8 mouse cellular contexts compared by ENCODE assay signal in genomic region chr15:100616221-100616620, GRCm38 (mm10). TPM values are rescaled to one million over a fixed set of nuclear protein-coding genes. Genes with fewer than 3 reads are reported as not detected.
DNase-seq lines count a peak whose midpoint lies in the region; ATAC-seq and TF ChIP-seq lines count a peak whose summit lies in the region.

No protein-coding gene starts in this region.

- H3K4me3 ChIP-seq in layer of hippocampus, adult 2 months, result peak overlapping the region; percentile 92
- peak overlapping the region; percentile 90 for H3K4me3 ChIP-seq in embryonic facial prominence, embryonic 12.5 days
- peak overlapping the region; percentile 88 for H3K4me3 ChIP-seq in hindbrain, postnatal 0 days (ENCODE audit: low read length)
- peak overlapping the region; percentile 97 for H3K4me3 ChIP-seq in neural tube, embryonic 12.5 days

- H3K4me1 ChIP-seq in embryonic facial prominence, embryonic 12.5 days, result peaks cover 13% of the 10 kb centered on the region; the same call in 1 of the 2 replicates
- peaks cover 7% of the 10 kb centered on the region for H3K4me1 ChIP-seq in hindbrain, postnatal 0 days (ENCODE audit: insufficient read depth, low read length)
- peaks cover 12% of the 10 kb centered on the region for H3K4me1 ChIP-seq in neural tube, embryonic 12.5 days

- H3K27ac ChIP-seq in layer of hippocampus, adult 2 months, result peak overlapping the region; percentile 99
- H3K27ac ChIP-seq in embryonic facial prominence, embryonic 12.5 days, result peak overlapping the region; percentile 94
- peak overlapping the region; percentile 99 for H3K27ac ChIP-seq in hindbrain, postnatal 0 days
- no peak overlapping the region; the same call in 1 of the 2 replicates for H3K27ac ChIP-seq in neural tube, embryonic 12.5 days

- H3K9me3 ChIP-seq in embryonic facial prominence, embryonic 12.5 days, result no peaks in the 10 kb centered on the region
- H3K9me3 ChIP-seq in hindbrain, postnatal 0 days (ENCODE audit: low read length), result no peaks in the 10 kb centered on the region
- no peaks in the 10 kb centered on the region for H3K9me3 ChIP-seq in neural tube, embryonic 12.5 days

- H3K27me3 ChIP-seq in embryonic facial prominence, embryonic 12.5 days, result no peaks in the 10 kb centered on the region
- H3K27me3 ChIP-seq in hindbrain, postnatal 0 days (ENCODE audit: insufficient read depth, low read length), result no peaks in the 10 kb centered on the region
- H3K27me3 ChIP-seq in neural tube, embryonic 12.5 days (replicated peaks), result no peaks in the 10 kb centered on the region

- H3K36me3 ChIP-seq in embryonic facial prominence, embryonic 12.5 days, result peaks cover 32% of the 10 kb centered on the region
- H3K36me3 ChIP-seq in hindbrain, postnatal 0 days (ENCODE audit: insufficient read depth, low read length), result peaks cover 29% of the 10 kb centered on the region
- peaks cover 33% of the 10 kb centered on the region for H3K36me3 ChIP-seq in neural tube, embryonic 12.5 days

- peak overlapping the region; percentile 81 for H3K4me2 ChIP-seq in embryonic facial prominence, embryonic 12.5 days (replicated peaks)
- H3K4me2 ChIP-seq in hindbrain, postnatal 0 days (ENCODE audit: low read depth, low read length), result peak overlapping the region; percentile 71
- peak overlapping the region; percentile 84 for H3K4me2 ChIP-seq in neural tube, embryonic 12.5 days (replicated peaks)

- peak overlapping the region; percentile 84 for H3K9ac ChIP-seq in embryonic facial prominence, embryonic 12.5 days
- peak overlapping the region; percentile 95 for H3K9ac ChIP-seq in hindbrain, postnatal 0 days (replicated peaks; ENCODE audit: low read length)
- H3K9ac ChIP-seq in neural tube, embryonic 12.5 days, result peak overlapping the region; percentile 95

- peak; percentile 23; the same call in 1 of the 2 replicates for ATAC-seq in embryonic facial prominence, embryonic 12.5 days (ENCODE audit: insufficient number of reproducible peaks, insufficient read depth, low FRiP score, low TSS enrichment)
- peak; percentile 9 for ATAC-seq in hindbrain, postnatal 0 days
- peak; percentile 8; the same call in 1 of the 2 replicates for ATAC-seq in neural tube, embryonic 12.5 days (ENCODE audit: low FRiP score, low read depth)
- ATAC-seq in monocyte, adult 5-6 weeks (replicated peaks; ENCODE audit: insufficient number of reproducible peaks, low FRiP score, low TSS enrichment, poor library complexity, severe bottlenecking), result no peak

- no peak for TF ChIP-seq CTCF in layer of hippocampus, adult 2 months (conservative IDR thresholded peaks at IDR 0.05)
- no peak for TF ChIP-seq CTCF in hindbrain, postnatal 0 days (IDR thresholded peaks at IDR 0.05; ENCODE audit: low read depth)

- DNase-seq in layer of hippocampus, adult 2 months (ENCODE audit: low spot score in 2 of 2), result peak; percentile 25 to 37
- DNase-seq in layer of hippocampus, adult 11-12 months (ENCODE audit: low spot score), result no peak
- DNase-seq in hindbrain, postnatal 0 days (ENCODE audit: low spot score), result no peak
- no peak for DNase-seq in layer of hippocampus, postnatal 10 days (ENCODE audit: low spot score in 2 of 2)
- no peak for DNase-seq in left cerebral cortex, adult 8-10 months (ENCODE audit: low spot score in 2 of 2)

- WGBS in embryonic facial prominence, embryonic 12.5 days, result under 1% methylated on average over 19 of the region's 19 CpGs
- WGBS in hindbrain, postnatal 0 days, result under 1% methylated on average over 19 of the region's 19 CpGs
- under 1% methylated on average over 19 of the region's 19 CpGs for WGBS in neural tube, embryonic 12.5 days

RNA-seq across cellular contexts. Expression of gene Dazap2, which starts 1.1 kb away (rescaled TPM):
- total RNA-seq in layer of hippocampus, adult 2 months (2021), result 100 to 1,000 TPM; 112 to 113 TPM
- polyA plus RNA-seq in embryonic facial prominence, embryonic 12.5 days (2016; fragmentation: Nextera tagmentation; extraction: Ambion mirVana), result 124 and 130 TPM in 2 replicates
- 108 and 141 TPM in 2 replicates for total RNA-seq in hindbrain, postnatal 0 days (2014; rRNA removed)
- polyA plus RNA-seq in hindbrain, postnatal 0 days (2015; fragmentation: Nextera tagmentation; extraction: Ambion mirVana), result 156 and 164 TPM in 2 replicates
- polyA plus RNA-seq in neural tube, embryonic 12.5 days (2016; fragmentation: Nextera tagmentation; extraction: Ambion mirVana), result 171 and 182 TPM in 2 replicates
- 10 to 100 TPM; 78.4 to 92.4 TPM for total RNA-seq in layer of hippocampus, postnatal 10 days (2021)
- 302 to 403 TPM (median 317 TPM) in 3 replicates for total RNA-seq in monocyte, adult 5-6 weeks (2017)
- total RNA-seq in left cerebral cortex, adult 8-10 months (2022), result 100 to 1,000 TPM; 118 to 126 (median 122) TPM

RNA-seq across cellular contexts. Expression of gene Pou6f1, which starts 16.4 kb away (rescaled TPM):
- total RNA-seq in layer of hippocampus, adult 2 months (2021), result 100 to 1,000 TPM; 106 to 107 TPM
- polyA plus RNA-seq in embryonic facial prominence, embryonic 12.5 days (2016; fragmentation: Nextera tagmentation; extraction: Ambion mirVana), result 9.0 and 11.3 TPM in 2 replicates
- 84.1 and 85.2 TPM in 2 replicates for total RNA-seq in hindbrain, postnatal 0 days (2014; rRNA removed)
- 23.8 and 24.9 TPM in 2 replicates for polyA plus RNA-seq in hindbrain, postnatal 0 days (2015; fragmentation: Nextera tagmentation; extraction: Ambion mirVana)
- 29.0 and 29.1 TPM in 2 replicates for polyA plus RNA-seq in neural tube, embryonic 12.5 days (2016; fragmentation: Nextera tagmentation; extraction: Ambion mirVana)
- total RNA-seq in layer of hippocampus, postnatal 10 days (2021), result 100 to 1,000 TPM; 104 to 107 TPM
- 5.8 to 17.7 TPM (median 16.6 TPM) in 3 replicates for total RNA-seq in monocyte, adult 5-6 weeks (2017)
- 100 to 1,000 TPM; 119 to 151 (median 133) TPM for total RNA-seq in left cerebral cortex, adult 8-10 months (2022)

RNA-seq across cellular contexts. Expression of gene Smagp, which starts 20.5 kb away (rescaled TPM):
- total RNA-seq in layer of hippocampus, adult 2 months (2021), result 1 to 10 TPM; 1.1 to 1.7 TPM
- polyA plus RNA-seq in embryonic facial prominence, embryonic 12.5 days (2016; fragmentation: Nextera tagmentation; extraction: Ambion mirVana), result 5.9 and 7.2 TPM in 2 replicates
- total RNA-seq in hindbrain, postnatal 0 days (2014; rRNA removed), result 2.7 and 5.8 TPM in 2 replicates
- polyA plus RNA-seq in hindbrain, postnatal 0 days (2015; fragmentation: Nextera tagmentation; extraction: Ambion mirVana), result 3.3 and 4.3 TPM in 2 replicates
- polyA plus RNA-seq in neural tube, embryonic 12.5 days (2016; fragmentation: Nextera tagmentation; extraction: Ambion mirVana), result 3.8 and 5.1 TPM in 2 replicates
- 1 to 10 TPM; 1.7 to 4.1 TPM for total RNA-seq in layer of hippocampus, postnatal 10 days (2021)
- 9.8 to 17.2 TPM (median 15.0 TPM) in 3 replicates for total RNA-seq in monocyte, adult 5-6 weeks (2017)
- 1 to 10 TPM; 1.9 to 3.1 (median 2.3) TPM for total RNA-seq in left cerebral cortex, adult 8-10 months (2022)

RNA-seq across cellular contexts. Expression of gene Bin2, which starts 53.1 kb away (rescaled TPM):
- total RNA-seq in layer of hippocampus, adult 2 months (2021), result 1 to 10 TPM; 5.3 to 5.6 TPM
- 2.2 and 2.4 TPM in 2 replicates for polyA plus RNA-seq in embryonic facial prominence, embryonic 12.5 days (2016; fragmentation: Nextera tagmentation; extraction: Ambion mirVana)
- 0.61 and 0.63 TPM in 2 replicates for total RNA-seq in hindbrain, postnatal 0 days (2014; rRNA removed)
- polyA plus RNA-seq in hindbrain, postnatal 0 days (2015; fragmentation: Nextera tagmentation; extraction: Ambion mirVana), result 1.1 and 1.4 TPM in 2 replicates
- 3.5 TPM in 2 replicates for polyA plus RNA-seq in neural tube, embryonic 12.5 days (2016; fragmentation: Nextera tagmentation; extraction: Ambion mirVana)
- total RNA-seq in layer of hippocampus, postnatal 10 days (2021), result 1 to 10 TPM; 3.9 to 4.8 TPM
- total RNA-seq in monocyte, adult 5-6 weeks (2017), result 579 to 859 TPM (median 610 TPM) in 3 replicates
- 10 to 100 TPM in 1 of 4 experiments, 1 to 10 TPM in 3; 6.8 to 10.0 (median 7.6) TPM for total RNA-seq in left cerebral cortex, adult 8-10 months (2022)

Comparison
In these comparisons a context has a peak if more than half of its experiments do, and no peak if none do; other contexts are left out.
1. DNase-seq: peak in layer of hippocampus, adult 2 months (2 of 2); none in layer of hippocampus, adult 11-12 months (single experiment), hindbrain, postnatal 0 days (single experiment), layer of hippocampus, postnatal 10 days (0 of 2) and left cerebral cortex, adult 8-10 months (0 of 2).
2. Peak in every context shown above with its lines, with median percentiles within 50 percentile points of each other: H3K4me3 ChIP-seq, H3K4me2 ChIP-seq and H3K9ac ChIP-seq.